8 mouse cellular contexts compared by ENCODE assay signal in the genomic region with DNA sequence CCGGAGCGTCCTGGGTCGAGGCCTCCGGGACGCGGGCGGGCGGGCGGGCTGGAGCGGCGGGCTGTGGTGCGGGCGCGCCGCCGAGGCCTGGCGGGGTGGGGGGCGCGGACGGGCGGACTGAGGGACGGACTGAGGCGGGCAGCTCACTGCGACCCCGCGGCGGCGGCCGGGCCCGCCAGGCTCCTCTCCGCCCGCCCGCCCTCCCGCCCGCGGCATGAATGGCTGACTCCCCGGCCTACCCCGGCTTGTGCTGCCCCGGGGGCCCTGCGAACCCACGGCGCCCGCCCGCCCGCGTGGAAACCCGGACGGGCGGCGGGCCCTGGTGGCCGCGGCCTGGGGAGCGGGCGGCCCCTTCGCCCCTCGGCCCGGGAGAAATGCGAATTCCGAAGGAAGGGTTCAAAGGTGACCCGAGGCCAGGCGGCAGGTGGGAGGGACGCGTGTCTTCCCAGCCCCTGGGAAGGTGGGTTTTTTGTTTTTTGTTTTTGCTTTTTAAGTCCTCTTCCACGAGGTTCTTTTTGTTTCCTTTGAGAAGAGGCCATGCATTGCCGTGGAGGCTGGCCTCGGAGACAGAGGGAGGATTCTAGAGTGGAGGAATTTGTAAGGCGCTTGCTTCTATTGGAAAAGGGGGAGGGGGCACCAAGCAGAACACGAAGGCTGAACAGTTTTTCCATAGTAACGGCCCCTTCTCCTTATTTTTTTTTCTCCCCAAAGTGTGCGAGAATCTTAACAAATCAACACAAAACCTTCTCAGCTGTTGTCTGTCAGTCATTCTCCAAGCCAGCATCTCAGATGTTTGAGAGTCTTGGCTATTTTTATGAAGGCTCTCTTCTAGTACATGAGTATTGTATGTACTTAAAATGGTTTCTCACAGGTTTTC. TPM values are rescaled to one million over a fixed set of nuclear protein-coding genes. Genes with fewer than 3 reads are reported as not detected.
DNase-seq lines count a peak whose midpoint lies in the region; ATAC-seq and TF ChIP-seq lines count a peak whose summit lies in the region.

No protein-coding gene starts in this region.

- peak overlapping the region; percentile 78 for H3K4me3 ChIP-seq in lung, adult 2 months (replicated peaks; ENCODE audit: extremely low read depth, low read depth, low read length)
- peak overlapping the region; percentile 97 for H3K4me3 ChIP-seq in embryonic facial prominence, embryonic 10.5 days
- H3K4me3 ChIP-seq in hindbrain, embryonic 14.5 days (replicated peaks; ENCODE audit: low read length), result peak overlapping the region; percentile 98
- H3K4me3 ChIP-seq in liver, embryonic 16.5 days (ENCODE audit: low read depth, low read length), result peak overlapping the region; percentile 83
- H3K4me3 ChIP-seq in spleen, adult 2 months (ENCODE audit: extremely low read depth, insufficient read depth, insufficient read length), result peak overlapping the region; percentile 99

- peaks cover 15% of the 10 kb centered on the region for H3K36me3 ChIP-seq in embryonic facial prominence, embryonic 10.5 days (replicated peaks)
- no peaks in the 10 kb centered on the region for H3K36me3 ChIP-seq in hindbrain, embryonic 14.5 days (replicated peaks; ENCODE audit: control insufficient read depth, insufficient read depth)
- H3K36me3 ChIP-seq in liver, embryonic 16.5 days (ENCODE audit: control insufficient read depth, insufficient read depth), result no peaks in the 10 kb centered on the region
- H3K36me3 ChIP-seq in spleen, adult 2 months (ENCODE audit: control insufficient read depth, insufficient read depth, low read length), result no peaks in the 10 kb centered on the region

- H3K27ac ChIP-seq in embryonic facial prominence, embryonic 10.5 days (replicated peaks), result peak overlapping the region; percentile 100
- H3K27ac ChIP-seq in hindbrain, embryonic 14.5 days, result peak overlapping the region; percentile 93
- peak overlapping the region; percentile 93 for H3K27ac ChIP-seq in liver, embryonic 16.5 days (ENCODE audit: low read length)
- peak overlapping the region; percentile 78; the same call in 1 of the 2 replicates for H3K27ac ChIP-seq in spleen, adult 2 months (ENCODE audit: insufficient read depth, low read length)

- TF ChIP-seq POLR2A in lung, adult 2 months (IDR thresholded peaks at IDR 0.05; ENCODE audit: borderline replicate concordance, extremely low read depth, low read depth, low read length), result no peak
- TF ChIP-seq POLR2A in spleen, adult 2 months (IDR thresholded peaks at IDR 0.05; ENCODE audit: low read depth, low read length), result no peak

- under 1% methylated on average over 52 of the region's 70 CpGs for WGBS in lung, adult 2 months
- WGBS in embryonic facial prominence, embryonic 10.5 days, result under 1% methylated on average over 70 of the region's 70 CpGs
- 1% methylated on average over 43 of the region's 70 CpGs for WGBS in hindbrain, embryonic 14.5 days
- 0% methylated on average over 48 of the region's 70 CpGs for WGBS in liver, embryonic 16.5 days (ENCODE audit: insufficient replicate concordance)
- WGBS in spleen, adult 2 months, result under 1% methylated on average over 53 of the region's 70 CpGs

- no peaks in the 10 kb centered on the region for H3K9me3 ChIP-seq in embryonic facial prominence, embryonic 10.5 days
- H3K9me3 ChIP-seq in hindbrain, embryonic 14.5 days (ENCODE audit: control insufficient read depth, low read length), result no peaks in the 10 kb centered on the region
- H3K9me3 ChIP-seq in liver, embryonic 16.5 days (replicated peaks; ENCODE audit: control insufficient read depth, low read length), result no peaks in the 10 kb centered on the region

- ATAC-seq in hindbrain, embryonic 14.5 days (ENCODE audit: low FRiP score), result no peak
- ATAC-seq in liver, embryonic 16.5 days (ENCODE audit: low read depth), result no peak; the same call in 1 of the 2 replicates
- ATAC-seq in inflammation-experienced regulatory T-cells, adult 6 months, result no peak

- no peak for DNase-seq in lung, adult 2 months
- no peak for DNase-seq in lung, postnatal 14 days
- peak; percentile 31 for DNase-seq in NIH3T3 (ENCODE audit: low read depth)
- DNase-seq in embryonic facial prominence, embryonic 10.5 days (ENCODE audit: low spot score), result peak; percentile 66
- DNase-seq in hindbrain, embryonic 14.5 days (ENCODE audit: low spot score), result no peak
- no peak for DNase-seq in spleen, adult 2 months (ENCODE audit: low read depth in 1 of 2, low spot score in 2 of 2)

- peaks cover 7% of the 10 kb centered on the region for H3K4me1 ChIP-seq in lung, adult 2 months (ENCODE audit: control insufficient read depth, insufficient read depth, low read length)
- peaks cover 14% of the 10 kb centered on the region; the same call in 1 of the 2 replicates for H3K4me1 ChIP-seq in embryonic facial prominence, embryonic 10.5 days
- peaks cover 21% of the 10 kb centered on the region for H3K4me1 ChIP-seq in hindbrain, embryonic 14.5 days (replicated peaks; ENCODE audit: control insufficient read depth, insufficient read depth, low read length)
- H3K4me1 ChIP-seq in liver, embryonic 16.5 days (ENCODE audit: control insufficient read depth, low read depth, low read length), result peaks cover 16% of the 10 kb centered on the region
- H3K4me1 ChIP-seq in spleen, adult 2 months (ENCODE audit: control insufficient read depth, insufficient read depth, insufficient read length), result peaks cover 4% of the 10 kb centered on the region

- peak overlapping the region; percentile 79 for H3K4me2 ChIP-seq in hindbrain, embryonic 14.5 days (replicated peaks)
- H3K4me2 ChIP-seq in liver, embryonic 16.5 days (ENCODE audit: low read depth, low read length), result peak overlapping the region; percentile 80

- H3K9ac ChIP-seq in hindbrain, embryonic 14.5 days, result peak overlapping the region; percentile 98
- H3K9ac ChIP-seq in liver, embryonic 16.5 days (ENCODE audit: low read depth, low read length), result peak overlapping the region; percentile 100

- no peak for TF ChIP-seq CTCF in lung, adult 2 months (IDR thresholded peaks at IDR 0.05; ENCODE audit: insufficient read depth, low read length)
- TF ChIP-seq CTCF in spleen, adult 2 months (IDR thresholded peaks at IDR 0.05; ENCODE audit: extremely low read depth, insufficient read depth, insufficient read length, insufficient replicate concordance), result no peak

- no peaks in the 10 kb centered on the region for H3K27me3 ChIP-seq in embryonic facial prominence, embryonic 10.5 days (replicated peaks; ENCODE audit: low read depth, poor library complexity, severe bottlenecking)
- H3K27me3 ChIP-seq in hindbrain, embryonic 14.5 days (ENCODE audit: control insufficient read depth, insufficient read depth, low read length), result no peaks in the 10 kb centered on the region
- no peaks in the 10 kb centered on the region for H3K27me3 ChIP-seq in liver, embryonic 16.5 days (ENCODE audit: control insufficient read depth, insufficient read depth, low read depth, low read length)
- no peaks in the 10 kb centered on the region for H3K27me3 ChIP-seq in spleen, adult 2 months (ENCODE audit: control insufficient read depth, insufficient read depth, low read length)

RNA-seq across cellular contexts. Expression of a gene that starts 0.9 kb away (rescaled TPM):
- polyA plus RNA-seq in lung, adult 2 months (2012; rRNA removed), result 6.7 and 13.9 TPM in 2 replicates
- polyA plus RNA-seq in embryonic facial prominence, embryonic 10.5 days (2016; fragmentation: Nextera tagmentation; extraction: Ambion mirVana), result 57.8 and 60.5 TPM in 2 replicates
- polyA plus RNA-seq in hindbrain, embryonic 14.5 days (2014; fragmentation: Nextera tagmentation; extraction: Ambion mirVana), result 37.4 and 40.5 TPM in 2 replicates
- 21.0 and 23.6 TPM in 2 replicates for polyA plus RNA-seq in liver, embryonic 16.5 days (2015; fragmentation: Nextera tagmentation; extraction: Ambion mirVana)
- polyA plus RNA-seq in spleen, adult 2 months (2012; rRNA removed), result 4.6 and 4.8 TPM in 2 replicates
- polyA plus RNA-seq in inflammation-experienced regulatory T-cells, adult 6 months (2017; shearing (Covaris generic)), result 10 to 100 TPM; 47.5 to 57.9 (median 52.9) TPM

Comparison
In these comparisons a context has a peak if more than half of its experiments do, and no peak if none do; other contexts are left out.
1. DNase-seq: peak in NIH3T3 (single experiment) and embryonic facial prominence, embryonic 10.5 days (single experiment); none in lung, adult 2 months (single experiment), lung, postnatal 14 days (single experiment), hindbrain, embryonic 14.5 days (single experiment) and spleen, adult 2 months (0 of 2).
2. Peak in every context shown above with its lines, with median percentiles within 50 percentile points of each other: H3K4me3 ChIP-seq and H3K27ac ChIP-seq.